Mouse (Mus musculus) 3T3-L1 (cell line): ENCODE measurements at regions not wholly inside any gene's neighbourhood (a gene's known extent, or its start where the extent isn't known, plus 50 kb on each side); places are given as distances from the start of the nearest gene placed in this dataset.

Source experiments
- DNase-seq: peaks from one replicate; pipeline ENCODE4 v3.0.0-alpha.2; 2015; ENCODE audit warnings: low read depth, low spot score

GRCm38 (mm10) chr5:99165807-99166360 lies 128.7 kb upstream of the Prkg2 start:
- DNase-seq: no peak

GRCm38 (mm10) chr5:99157973-99158372 lies 120.8 kb upstream of the Prkg2 start:
- peak; percentile 82 for DNase-seq

- no peak for DNase-seq
Observed at GRCm38 (mm10) chr5:99153269-99153850, 116.2 kb upstream of the Prkg2 start.

- no peak for DNase-seq
Observed at GRCm38 (mm10) chr5:99152299-99152698, 115.1 kb upstream of the Prkg2 start.

GRCm38 (mm10) chr5:99149904-99150303 lies 112.8 kb upstream of the Prkg2 start:
- no peak for DNase-seq

- no peak for DNase-seq
Observed at GRCm38 (mm10) chr5:99132670-99133069, 95.5 kb upstream of the Prkg2 start.

GRCm38 (mm10) chr5:99128628-99129027 lies 91.5 kb upstream of the Prkg2 start:
- DNase-seq: no peak

GRCm38 (mm10) chr5:99125418-99125817 lies 88.3 kb upstream of the Prkg2 start:
- DNase-seq: no peak

GRCm38 (mm10) chr5:99111755-99112154 lies 74.6 kb upstream of the Prkg2 start:
- DNase-seq: no peak

- DNase-seq: no peak
Observed at GRCm38 (mm10) chr5:99111235-99111634, 74.1 kb upstream of the Prkg2 start.

- DNase-seq: no peak
Observed at GRCm38 (mm10) chr5:99099727-99100116, 62.6 kb upstream of the Prkg2 start.

GRCm38 (mm10) chr5:99099014-99099726 lies 62.0 kb upstream of the Prkg2 start:
- no peak for DNase-seq
